Mouse (Mus musculus) central nervous system, embryonic 11.5 days (tissue): ENCODE data around the gene Micall1. TPM values are rescaled to one million over a fixed set of nuclear protein-coding genes. Genes with fewer than 3 reads are reported as not detected.

ENCODE experiments used
- polyA plus RNA-seq: library from polyadenylated mRNA; depleted of rRNA; stranded (reverse); fragments of >200 nt; gene quantifications from 2 replicates; pipeline ENCODE4 v1.2.3, GENCODE M21; 2012; rRNA removed

The Micall1 gene
- 18.6 and 19.1 TPM in 2 replicates for polyA plus RNA-seq

GRCm38 (mm10) chr15:79108421-79109320 is at the start of gene Micall1:
Micall1 (plus strand) TSS chr15:79108898.

GRCm38 (mm10) chr15:79062376-79063159 is 46.1 kb upstream of the Micall1 start, which contains the start of gene Ankrd54:
Ankrd54 (minus strand) TSS chr15:79062893.

GRCm38 (mm10) chr15:79074913-79075532 is 33.7 kb upstream of the Micall1 start, which contains the start of gene Eif3l:
Eif3l (plus strand) TSS chr15:79075179.

GRCm38 (mm10) chr15:79140866-79141565 is 32.3 kb downstream of the Micall1 start, which contains the start of the genes Polr2f and 1700088E04Rik:
Polr2f (plus strand) TSS chr15:79141009.
1700088E04Rik (minus strand) TSS chr15:79141253.

GRCm38 (mm10) chr15:79165140-79165539 is 56.4 kb downstream of the Micall1 start, which contains the start of gene Sox10:
Sox10 (minus strand) TSS chr15:79165240.

Other genes with a start within 250 kb of the Micall1 start
- 47.5 and 50.7 TPM in 2 replicates for gene Gga1, start 231.7 kb upstream of the Micall1 start, polyA plus RNA-seq
- gene Gm49510, start 209.2 kb upstream of the Micall1 start, polyA plus RNA-seq: 0.06 TPM in 2 replicates
- gene Sh3bp1, start 209.1 kb upstream of the Micall1 start, polyA plus RNA-seq: 17.2 and 36.7 TPM in 2 replicates
- 36.2 and 38.7 TPM in 2 replicates for gene Pdxp, start 195.0 kb upstream of the Micall1 start, polyA plus RNA-seq
- 294 and 553 TPM in 2 replicates for gene Lgals1, start 182.2 kb upstream of the Micall1 start, polyA plus RNA-seq
- gene Nol12, start 174.0 kb upstream of the Micall1 start, polyA plus RNA-seq: 36.5 and 40.1 TPM in 2 replicates
- 51.7 and 58.0 TPM in 2 replicates for gene Triobp, start 161.2 kb upstream of the Micall1 start, polyA plus RNA-seq
- gene H1f0, start 80.4 kb upstream of the Micall1 start, polyA plus RNA-seq: 366 and 397 TPM in 2 replicates
- gene Galr3, start 67.0 kb upstream of the Micall1 start, polyA plus RNA-seq: 0.18 and 0.24 TPM in 2 replicates
- gene Ankrd54, start 46.0 kb upstream of the Micall1 start, polyA plus RNA-seq: 39.7 and 53.6 TPM in 2 replicates
- 143 and 242 TPM in 2 replicates for gene Eif3l, start 33.7 kb upstream of the Micall1 start, polyA plus RNA-seq
- 211 and 410 TPM in 2 replicates for gene Polr2f, start 32.1 kb downstream of the Micall1 start, polyA plus RNA-seq
- 7.1 and 8.2 TPM in 2 replicates for gene 1700088E04Rik, start 32.4 kb downstream of the Micall1 start, polyA plus RNA-seq
- 4.5 and 20.6 TPM in 2 replicates for gene Sox10, start 56.3 kb downstream of the Micall1 start, polyA plus RNA-seq
- 73.7 and 74.5 TPM in 2 replicates for gene Pick1, start 120.3 kb downstream of the Micall1 start, polyA plus RNA-seq
- 0.86 and 1.3 TPM in 2 replicates for gene Gm49486, start 120.5 kb downstream of the Micall1 start, polyA plus RNA-seq
- 0.02 and 0.04 TPM in 2 replicates for gene Slc16a8, start 145.9 kb downstream of the Micall1 start, polyA plus RNA-seq
- gene Baiap2l2, start 176.6 kb downstream of the Micall1 start, polyA plus RNA-seq: 1.3 and 2.3 TPM in 2 replicates
- 40.8 and 58.6 TPM in 2 replicates for gene Pla2g6, start 219.5 kb downstream of the Micall1 start, polyA plus RNA-seq
- 2.8 and 3.6 TPM in 2 replicates for gene Maff, start 237.7 kb downstream of the Micall1 start, polyA plus RNA-seq